Mouse (Mus musculus) stomach, embryonic 15.5 days (tissue): ENCODE results near the gene Etv3. TPM values are rescaled to one million over a fixed set of nuclear protein-coding genes. Genes with fewer than 3 reads are reported as not detected.
A peak's percentile ranks its signal among the peaks of the same experiment; 100 is the strongest.
"Not testable (repeated sequence)": the region's sequence is repeated elsewhere in the genome, so short reads cannot be mapped to it uniquely, and the experiment has no call there.

ENCODE experiments used
- ATAC-seq: fragments of 200-750 bp; cut with Nextera tagmentation; 2 replicates; pipeline ENCODE4 v1.8.0; 2017; ENCODE audit warnings: low read depth, moderate number of reproducible peaks, moderate TSS enrichment; ENCODE audit not compliant: insufficient read depth, low FRiP score
- H3K27ac ChIP-seq: fragments of 300-500 bp; sonication (generic); 2 replicates; pipeline ENCODE4 v1.5.1; 2015; ENCODE audit warnings: mild to moderate bottlenecking, inconsistent platforms
- H3K27me3 ChIP-seq: fragments of 300-500 bp; sonication (generic); replicated peaks from 2 replicates; pipeline ENCODE4 v1.6.1; 2015; ENCODE audit warnings: inconsistent platforms
- H3K36me3 ChIP-seq: fragments of 300-500 bp; sonication (generic); 2 replicates; pipeline ENCODE4 v1.6.1; 2015; ENCODE audit warnings: inconsistent platforms
- H3K4me1 ChIP-seq: fragments of 300-500 bp; sonication (generic); 2 replicates; pipeline ENCODE4 v1.6.1; 2015; ENCODE audit warnings: inconsistent platforms
- H3K4me2 ChIP-seq: fragments of 300-500 bp; sonication (generic); 2 replicates; pipeline ENCODE4 v1.6.1; 2015; ENCODE audit warnings: mild to moderate bottlenecking, inconsistent platforms
- H3K4me3 ChIP-seq: fragments of 300-500 bp; sonication (generic); replicated peaks from 2 replicates; pipeline ENCODE4 v1.5.1; 2015; ENCODE audit warnings: inconsistent platforms
- H3K9ac ChIP-seq: fragments of 300-500 bp; sonication (generic); 2 replicates; pipeline ENCODE4 v1.6.1; 2015; ENCODE audit warnings: inconsistent platforms
- H3K9me3 ChIP-seq: fragments of 300-500 bp; sonication (generic); 2 replicates; pipeline ENCODE4 v1.6.1; 2016; ENCODE audit warnings: inconsistent platforms
- WGBS: fragments of 180-500 bp; shearing (Covaris S2); methylation state at CpG from one replicate; pipeline ENCODE4 v1.1.7; 2015; 5-methylcytosine and 5-hydroxymethylcytosine counted together
- polyA plus RNA-seq: library from polyadenylated mRNA; unstranded; fragments of >200 nt; fragmentation: Nextera tagmentation; extraction: Ambion mirVana; gene quantifications from 2 replicates; pipeline ENCODE4 v1.2.1, GENCODE M21; 2015

Gene Etv3
- polyA plus RNA-seq, 1 experiment from 2014 or later, result 13.9 TPM

GRCm38 (mm10) chr3:87545554-87545953 lies 20.3 kb downstream of the Etv3 start:
- 72% methylated on average over 3 of the region's 3 CpGs for WGBS
- no peak overlapping the region for H3K4me3 ChIP-seq
- ATAC-seq, result no peak
- H3K27me3 ChIP-seq, result no peaks in the 10 kb centered on the region; the same call in 1 of the 2 replicates
- no peaks in the 10 kb centered on the region for H3K36me3 ChIP-seq
- no peaks in the 10 kb centered on the region for H3K9me3 ChIP-seq
- H3K4me2 ChIP-seq, result no peak overlapping the region
- H3K27ac ChIP-seq, result no peak overlapping the region
- H3K4me1 ChIP-seq, result no peaks in the 10 kb centered on the region
- no peak overlapping the region for H3K9ac ChIP-seq

GRCm38 (mm10) chr3:87546291-87546721 lies 21.1 kb downstream of the Etv3 start:
- Histone ChIP-seq H3K9me3 (no peaks in the 10 kb centered on the region), H3K4me1 (no peaks in the 10 kb centered on the region), H3K9ac (no peak overlapping the region), H3K36me3 (no peaks in the 10 kb centered on the region), H3K27me3 (peaks cover 5% of the 10 kb centered on the region; the same call in 1 of the 2 replicates), H3K4me3 (no peak overlapping the region), H3K4me2 (no peak overlapping the region), H3K27ac (no peak overlapping the region)
- 80% methylated on average over 10 of the region's 10 CpGs for WGBS
- ATAC-seq, result no peak

GRCm38 (mm10) chr3:87549908-87550307 lies 24.7 kb downstream of the Etv3 start:
- Histone ChIP-seq H3K9me3 (no peaks in the 10 kb centered on the region), H3K36me3 (no peaks in the 10 kb centered on the region), H3K4me1 (no peaks in the 10 kb centered on the region), H3K9ac (no peak overlapping the region), H3K27me3 (peaks cover 5% of the 10 kb centered on the region; the same call in 1 of the 2 replicates), H3K27ac (no peak overlapping the region), H3K4me2 (0 out of 2 replicates have a peak overlapping the region, but pooled peaks have one; percentile 16), H3K4me3 (no peak overlapping the region)
- WGBS, result 25% methylated on average over 14 of the region's 14 CpGs
- no peak for ATAC-seq

- no peak overlapping the region for H3K4me3 ChIP-seq
- no peaks in the 10 kb centered on the region for H3K36me3 ChIP-seq
- WGBS, result 85% methylated on average over 4 of the region's 4 CpGs
- peaks cover 5% of the 10 kb centered on the region; the same call in 1 of the 2 replicates for H3K27me3 ChIP-seq
- H3K9me3 ChIP-seq, result no peaks in the 10 kb centered on the region
- no peaks in the 10 kb centered on the region for H3K4me1 ChIP-seq
- no peak overlapping the region for H3K4me2 ChIP-seq
- no peak overlapping the region for H3K9ac ChIP-seq
- no peak for ATAC-seq
- no peak overlapping the region for H3K27ac ChIP-seq
These were observed 27.1 kb downstream of the Etv3 start for GRCm38 (mm10) chr3:87552327-87552726.

GRCm38 (mm10) chr3:87553196-87553935 lies 28.2 kb downstream of the Etv3 start:
- WGBS, result 69% methylated on average over 11 of the region's 11 CpGs
- Histone ChIP-seq H3K9me3 (no peaks in the 10 kb centered on the region), H3K36me3 (no peaks in the 10 kb centered on the region), H3K4me1 (no peaks in the 10 kb centered on the region), H3K4me3 (no peak overlapping the region), H3K9ac (no peak overlapping the region), H3K27me3 (peaks cover 5% of the 10 kb centered on the region; the same call in 1 of the 2 replicates), H3K27ac (no peak overlapping the region), H3K4me2 (no peak overlapping the region)
- ATAC-seq, result no peak

- not testable (repeated sequence) for H3K4me1 ChIP-seq, H3K27me3 ChIP-seq, H3K4me2 ChIP-seq, ATAC-seq, H3K9me3 ChIP-seq, H3K9ac ChIP-seq, H3K4me3 ChIP-seq, H3K36me3 ChIP-seq, H3K27ac ChIP-seq
- WGBS, result 75% methylated on average over 13 of the region's 13 CpGs
These were observed 29.7 kb downstream of the Etv3 start for GRCm38 (mm10) chr3:87554859-87555258.

- Histone ChIP-seq H3K27ac (0 out of 2 replicates have a peak overlapping the region, but pooled peaks have one; percentile 11), H3K4me3 (no peak overlapping the region), H3K9me3 (no peaks in the 10 kb centered on the region), H3K27me3 (no peaks in the 10 kb centered on the region), H3K9ac (no peak overlapping the region), H3K4me1 (no peaks in the 10 kb centered on the region), H3K36me3 (no peaks in the 10 kb centered on the region), H3K4me2 (no peak overlapping the region)
- no peak for ATAC-seq
- 56% methylated on average over 3 of the region's 3 CpGs for WGBS
These were observed 30.9 kb downstream of the Etv3 start for GRCm38 (mm10) chr3:87556109-87556531.

- no peak overlapping the region for H3K9ac ChIP-seq
- ATAC-seq, result peak; percentile 75
- 0 out of 2 replicates have a peak, but pooled peaks cover 3% of the 10 kb centered on the region for H3K4me1 ChIP-seq
- 64% methylated on average over 12 of the region's 12 CpGs for WGBS
- H3K4me2 ChIP-seq, result no peak overlapping the region
- 0 out of 2 replicates have a peak overlapping the region, but pooled peaks have one; percentile 31 for H3K27ac ChIP-seq
- H3K27me3 ChIP-seq, result no peaks in the 10 kb centered on the region
- H3K36me3 ChIP-seq, result no peaks in the 10 kb centered on the region
- H3K4me3 ChIP-seq, result no peak overlapping the region
- no peaks in the 10 kb centered on the region for H3K9me3 ChIP-seq
These were observed 31.6 kb downstream of the Etv3 start for GRCm38 (mm10) chr3:87556668-87557278.

- no peak for ATAC-seq
- 63% methylated on average over 3 of the region's 3 CpGs for WGBS
- H3K27me3 ChIP-seq, result no peaks in the 10 kb centered on the region
- H3K4me1 ChIP-seq, result 0 out of 2 replicates have a peak, but pooled peaks cover 6% of the 10 kb centered on the region
- H3K9me3 ChIP-seq, result no peaks in the 10 kb centered on the region
- no peak overlapping the region for H3K4me2 ChIP-seq
- H3K9ac ChIP-seq, result no peak overlapping the region
- no peaks in the 10 kb centered on the region for H3K36me3 ChIP-seq
- no peak overlapping the region for H3K27ac ChIP-seq
- H3K4me3 ChIP-seq, result no peak overlapping the region
These were observed 34.9 kb downstream of the Etv3 start for GRCm38 (mm10) chr3:87560156-87560555.

- Histone ChIP-seq H3K9ac (no peak overlapping the region), H3K4me2 (no peak overlapping the region), H3K4me3 (no peak overlapping the region), H3K27me3 (no peaks in the 10 kb centered on the region), H3K4me1 (peaks cover 9% of the 10 kb centered on the region; the same call in 1 of the 2 replicates), H3K27ac (no peak overlapping the region), H3K9me3 (no peaks in the 10 kb centered on the region), H3K36me3 (no peaks in the 10 kb centered on the region)
- WGBS, result 71% methylated on average over 8 of the region's 8 CpGs
- no peak for ATAC-seq
These were observed 36.2 kb downstream of the Etv3 start for GRCm38 (mm10) chr3:87561434-87561833.

- under 1% methylated on average over 6 of the region's 6 CpGs for WGBS
- Histone ChIP-seq H3K36me3 (no peaks in the 10 kb centered on the region), H3K9me3 (no peaks in the 10 kb centered on the region), H3K27me3 (no peaks in the 10 kb centered on the region), H3K9ac (no peak overlapping the region), H3K27ac (no peak overlapping the region), H3K4me3 (no peak overlapping the region), H3K4me2 (no peak overlapping the region), H3K4me1 (peaks cover 9% of the 10 kb centered on the region; the same call in 1 of the 2 replicates)
- ATAC-seq, result no peak
These were observed 37.2 kb downstream of the Etv3 start for GRCm38 (mm10) chr3:87562370-87562769.

GRCm38 (mm10) chr3:87563466-87563865 lies 38.3 kb downstream of the Etv3 start:
- Histone ChIP-seq H3K36me3 (no peaks in the 10 kb centered on the region), H3K4me2 (no peak overlapping the region), H3K4me3 (no peak overlapping the region), H3K9me3 (no peaks in the 10 kb centered on the region), H3K4me1 (peaks cover 9% of the 10 kb centered on the region; the same call in 1 of the 2 replicates), H3K27me3 (no peaks in the 10 kb centered on the region), H3K27ac (no peak overlapping the region), H3K9ac (no peak overlapping the region)
- no peak for ATAC-seq
- 75% methylated on average over 5 of the region's 5 CpGs for WGBS
